Mouse (Mus musculus) heart, postnatal 0 days (tissue): Measurements from ENCODE around the gene Timm17b.

Experiments used
- CTCF ChIP-seq: IDR thresholded peaks from 2 replicates; pipeline ENCODE4 v1.5.1; 2016; ENCODE audit warnings: antibody characterized with exemption, control low read depth, low read depth
- EP300 ChIP-seq: IDR thresholded peaks from 2 replicates; pipeline ENCODE4 v1.6.1; 2016; ENCODE audit warnings: antibody characterized with exemption, low read depth

GRCm38 (mm10) chrX:7922032-7922431 lies 22.9 kb downstream of the Timm17b start:
- TF ChIP-seq CTCF = no peak
- no peak for TF ChIP-seq EP300
